Comparison of ENCODE assay signal across 23 mouse cellular contexts in the genomic region with DNA sequence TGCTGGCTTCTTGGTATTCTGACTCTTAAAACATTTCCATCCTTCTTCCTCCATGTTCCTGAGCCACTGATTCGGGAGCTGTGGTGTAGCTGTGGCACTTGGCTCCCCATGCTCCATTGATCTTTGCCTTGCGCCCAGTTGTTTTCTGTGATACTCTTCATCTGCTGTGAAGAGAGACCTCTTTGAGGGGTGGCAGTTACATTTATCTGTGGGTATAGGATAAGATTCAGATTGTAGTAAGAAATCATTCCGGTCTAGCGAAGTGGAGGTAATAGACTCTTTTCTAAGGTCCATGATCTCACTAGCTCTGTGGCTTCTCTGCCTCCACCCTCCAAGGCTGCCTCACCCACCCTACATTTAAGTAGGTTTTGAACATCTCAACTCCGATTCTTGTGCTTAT.
"Had no signal": no experiment of that assay in that cellular context is flagged by ENCODE, and none has a peak within 500 bp of the region (broad histone marks: within the 10 kb centered on the region; RNA-seq: fewer than 3 reads in every experiment).

No protein-coding gene starts in this region.

- H3K4me2 ChIP-seq: heart, embryonic 11.5 days; heart, embryonic 13.5 days; heart, embryonic 15.5 days; hindbrain, embryonic 12.5 days; hindbrain, embryonic 14.5 days; intestine, embryonic 15.5 days; limb, embryonic 12.5 days had no signal

- ATAC-seq: hindbrain, embryonic 16.5 days; inflammation-experienced regulatory T-cells, adult 6 months; intestine, embryonic 15.5 days; intestine, postnatal 0 days had no signal

- H3K4me3 ChIP-seq: heart, adult 2 months; heart, embryonic 13.5 days; heart, embryonic 15.5 days; hindbrain, embryonic 10.5 days; hindbrain, embryonic 12.5 days; intestine, embryonic 15.5 days; layer of hippocampus, adult 2 months; left cerebral cortex, adult 2 months; limb, embryonic 10.5 days; limb, embryonic 12.5 days had no signal

- H3K27ac ChIP-seq: heart, embryonic 13.5 days; hindbrain, embryonic 10.5 days; hindbrain, embryonic 12.5 days; hindbrain, embryonic 14.5 days; intestine, embryonic 15.5 days; layer of hippocampus, adult 2 months; left cerebral cortex, adult 2 months; limb, embryonic 10.5 days; limb, embryonic 12.5 days had no signal

- DNase-seq: gastrocnemius, postnatal 14 days; gastrocnemius, postnatal 36 days; heart, adult 2 months; heart, postnatal 4 days; kidney, adult 18-20 months; kidney, adult 8-10 months; kidney, postnatal 10 days; kidney, postnatal 25 days; kidney, postnatal 4 days had no signal

- H3K9me3 ChIP-seq: heart, embryonic 13.5 days; heart, embryonic 15.5 days; hindbrain, embryonic 10.5 days; hindbrain, embryonic 12.5 days; intestine, embryonic 15.5 days; limb, embryonic 10.5 days; limb, embryonic 12.5 days had no signal

- H3K36me3 ChIP-seq: heart, embryonic 13.5 days; heart, embryonic 15.5 days; hindbrain, embryonic 10.5 days; hindbrain, embryonic 12.5 days; intestine, embryonic 15.5 days; limb, embryonic 10.5 days; limb, embryonic 12.5 days had no signal

- H3K27me3 ChIP-seq: heart, embryonic 13.5 days; heart, embryonic 15.5 days; hindbrain, embryonic 12.5 days; intestine, embryonic 15.5 days; limb, embryonic 12.5 days had no signal

- H3K9ac ChIP-seq: heart, embryonic 13.5 days; heart, embryonic 15.5 days; hindbrain, embryonic 12.5 days; hindbrain, embryonic 14.5 days; intestine, embryonic 15.5 days; limb, embryonic 12.5 days had no signal
